Mouse (Mus musculus) midbrain, postnatal 0 days (tissue): ENCODE measurements around the gene Celf2. TPM values are rescaled to one million over a fixed set of nuclear protein-coding genes. Genes with fewer than 3 reads are reported as not detected.

Source experiments
- ATAC-seq: fragments of 200-750 bp; cut with Nextera tagmentation; 2 replicates; pipeline ENCODE4 v1.8.0; 2017; ENCODE audit warnings: moderate number of reproducible peaks, mild to moderate bottlenecking, moderate TSS enrichment, moderate library complexity; ENCODE audit not compliant: low FRiP score
- DNase-seq: peaks from one replicate; pipeline ENCODE4 v3.0.0-alpha.2; 2015; ENCODE audit warnings: low spot score
- H3K27ac ChIP-seq: fragments of 300-500 bp; sonication (generic); 2 replicates; pipeline ENCODE4 v1.5.1; 2014; ENCODE audit warnings: low read depth, mild to moderate bottlenecking, low read length, mixed read lengths
- H3K27me3 ChIP-seq: fragments of 300-500 bp; sonication (generic); 2 replicates; pipeline ENCODE4 v1.6.1; 2014; ENCODE audit warnings: low read length, control low read depth, mixed read lengths; ENCODE audit not compliant: insufficient read depth
- H3K36me3 ChIP-seq: fragments of 300-500 bp; sonication (generic); 2 replicates; pipeline ENCODE4 v1.6.1; 2014; ENCODE audit warnings: low read length, control low read depth, mixed read lengths; ENCODE audit not compliant: insufficient read depth
- H3K4me1 ChIP-seq: fragments of 300-500 bp; sonication (generic); 2 replicates; pipeline ENCODE4 v1.6.1; 2014; ENCODE audit warnings: mild to moderate bottlenecking, control low read depth, antibody characterized with exemption, low read length, mixed read lengths; ENCODE audit not compliant: insufficient read depth
- H3K4me2 ChIP-seq: fragments of 300-500 bp; sonication (generic); 2 replicates; pipeline ENCODE4 v1.6.1; 2014; ENCODE audit warnings: low read depth, mild to moderate bottlenecking, low read length, mixed read lengths; ENCODE audit not compliant: poor library complexity, severe bottlenecking
- H3K4me3 ChIP-seq: fragments of 300-500 bp; sonication (generic); 2 replicates; pipeline ENCODE4 v1.5.1; 2014; ENCODE audit warnings: low read depth, mild to moderate bottlenecking, low read length, moderate library complexity
- H3K9ac ChIP-seq: fragments of 300-500 bp; sonication (generic); replicated peaks from 2 replicates; pipeline ENCODE4 v1.6.1; 2014; ENCODE audit warnings: mild to moderate bottlenecking, low read length, moderate library complexity, mixed read lengths; ENCODE audit not compliant: poor library complexity, severe bottlenecking
- H3K9me3 ChIP-seq: fragments of 300-500 bp; sonication (generic); 2 replicates; pipeline ENCODE4 v1.6.1; 2016; ENCODE audit warnings: low read length, control low read depth
- CTCF ChIP-seq: IDR thresholded peaks from 2 replicates; pipeline ENCODE4 v1.5.1; 2016; ENCODE audit warnings: antibody characterized with exemption, mild to moderate bottlenecking
- WGBS: fragments of 180-500 bp; shearing (Covaris S2); extraction: QIAGEN DNeasy Blood & Tissue Kit; methylation state at CpG from one replicate; pipeline ENCODE4 v1.1.7; 2014; 5-methylcytosine and 5-hydroxymethylcytosine counted together
- polyA plus RNA-seq: library from polyadenylated mRNA; unstranded; fragments of >200 nt; fragmentation: Nextera tagmentation; extraction: Ambion mirVana; gene quantifications from 2 replicates; pipeline ENCODE4 v1.2.1, GENCODE M21; 2015
- total RNA-seq: library from RNA; depleted of rRNA; stranded (reverse); fragments of >200 nt; gene quantifications from 2 replicates; pipeline ENCODE4 v1.2.3, GENCODE M21; 2014

The Celf2 gene
- total and polyA plus RNA-seq, 2 experiments from 2014 or later: 112 to 135 TPM

DNA sequence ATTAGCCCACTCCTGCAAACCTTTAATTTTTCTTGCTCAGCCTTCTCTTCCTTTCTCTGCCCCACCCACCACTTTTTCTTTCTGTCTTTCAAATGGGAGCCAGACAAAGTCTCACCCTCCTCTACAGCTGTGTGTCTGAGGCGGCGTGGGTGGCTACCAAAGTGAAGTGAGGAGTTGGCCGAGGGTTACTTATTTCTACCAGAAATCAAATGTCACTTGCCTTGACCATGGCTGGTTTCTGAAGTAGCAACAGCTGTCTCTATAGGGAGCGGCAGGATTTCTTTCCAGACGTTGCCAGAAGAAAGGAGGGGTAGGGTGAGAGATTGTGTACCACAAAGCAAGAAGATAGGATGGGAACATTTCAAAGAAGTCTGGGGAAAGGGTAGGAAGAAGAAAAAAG is 632.8 kb downstream of the Celf2 start:
- ATAC-seq (no peak), DNase-seq (no peak)
- Histone ChIP-seq H3K9me3 (no peaks in the 10 kb centered on the region), H3K27me3 (no peaks in the 10 kb centered on the region), H3K4me2 (peak overlapping the region; percentile 13; the same call in 1 of the 2 replicates), H3K9ac (no peak overlapping the region), H3K27ac (no peak overlapping the region), H3K4me3 (no peak overlapping the region), H3K4me1 (peaks cover 2% of the 10 kb centered on the region; the same call in 1 of the 2 replicates), H3K36me3 (no peaks in the 10 kb centered on the region)
- TF ChIP-seq CTCF: no peak
- WGBS: 59% methylated on average over 5 of the region's 5 CpGs

DNA sequence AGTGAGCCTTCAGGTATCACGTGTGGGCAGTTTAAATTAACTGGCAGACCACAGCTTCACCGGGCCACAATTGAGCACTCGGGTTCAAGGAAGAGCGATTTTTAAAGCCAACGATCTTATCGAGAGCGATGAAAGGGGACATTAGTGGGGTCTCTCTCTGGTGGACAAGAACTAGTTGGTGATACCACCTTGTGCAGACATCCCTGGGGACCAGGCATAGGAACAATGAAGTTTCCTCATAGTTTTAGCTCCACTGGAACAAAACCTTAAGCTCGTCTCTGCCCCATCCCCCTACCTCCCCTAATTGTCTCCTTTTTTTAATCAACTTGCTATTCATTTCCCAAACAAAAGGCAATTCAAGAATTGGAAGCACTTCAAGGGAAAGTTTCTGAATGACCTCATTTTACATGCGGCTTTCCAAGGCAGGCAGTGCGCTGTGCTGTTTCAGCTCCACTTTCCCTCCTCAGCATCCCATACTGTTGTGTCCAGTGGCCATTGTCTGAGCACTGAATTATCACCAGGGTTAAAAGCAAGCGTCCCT is 634.2 kb downstream of the Celf2 start:
- Histone ChIP-seq H3K36me3 (no peaks in the 10 kb centered on the region), H3K9ac (no peak overlapping the region), H3K27ac (peak overlapping the region; percentile 63), H3K4me3 (peak overlapping the region; percentile 11; the same call in 1 of the 2 replicates), H3K27me3 (no peaks in the 10 kb centered on the region), H3K4me1 (no peaks in the 10 kb centered on the region; the same call in 1 of the 2 replicates), H3K9me3 (no peaks in the 10 kb centered on the region), H3K4me2 (peak overlapping the region; percentile 32)
- DNase-seq: peak; percentile 68
- 10% methylated on average over 11 of the region's 11 CpGs for WGBS
- no peak for ATAC-seq
- TF ChIP-seq CTCF: no peak

DNA sequence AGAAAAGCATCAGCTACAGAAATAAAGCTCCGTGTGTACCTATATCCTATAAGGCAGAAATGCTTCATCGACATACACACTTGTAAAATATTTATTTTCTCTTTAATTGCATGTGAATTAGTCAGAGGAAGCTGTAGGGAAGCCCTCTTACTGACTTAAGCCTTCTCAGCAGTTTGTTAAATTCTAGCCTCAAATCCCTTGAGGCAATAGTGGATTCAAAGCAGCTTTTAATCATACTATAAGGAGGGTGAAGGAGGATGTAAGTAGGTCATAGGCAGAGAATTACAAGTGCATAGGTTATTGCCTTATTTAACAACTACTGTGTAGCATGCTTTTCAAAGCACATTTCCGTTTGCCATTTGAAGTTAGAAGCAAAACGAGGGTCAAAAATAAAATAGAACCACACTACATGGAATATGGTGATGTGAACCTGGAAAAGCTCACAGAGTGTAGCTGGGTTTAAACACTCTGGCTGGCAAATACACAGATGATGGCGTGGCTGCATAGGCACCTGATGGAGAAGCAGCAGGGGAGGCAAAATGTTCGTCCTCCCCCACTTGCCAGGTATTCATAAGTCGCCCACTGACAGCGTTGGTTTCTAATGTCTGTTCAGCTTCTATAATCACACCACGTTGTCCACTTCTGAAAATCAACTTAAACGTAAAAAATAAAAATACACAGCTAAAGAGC is 635.0 kb downstream of the Celf2 start:
- no peaks in the 10 kb centered on the region; the same call in 1 of the 2 replicates for H3K4me1 ChIP-seq
- ATAC-seq: no peak
- DNase-seq: peak; percentile 62
- WGBS: 20% methylated on average over 10 of the region's 10 CpGs
- H3K4me3 ChIP-seq: no peak overlapping the region
- H3K27me3 ChIP-seq: no peaks in the 10 kb centered on the region
- H3K9ac ChIP-seq: 0 out of 2 replicates have a peak overlapping the region, but pooled peaks have one; percentile 9
- H3K9me3 ChIP-seq: no peaks in the 10 kb centered on the region
- H3K36me3 ChIP-seq: no peaks in the 10 kb centered on the region
- H3K27ac ChIP-seq: peak overlapping the region; percentile 63
- H3K4me2 ChIP-seq: peak overlapping the region; percentile 32
- no peak for TF ChIP-seq CTCF

DNA sequence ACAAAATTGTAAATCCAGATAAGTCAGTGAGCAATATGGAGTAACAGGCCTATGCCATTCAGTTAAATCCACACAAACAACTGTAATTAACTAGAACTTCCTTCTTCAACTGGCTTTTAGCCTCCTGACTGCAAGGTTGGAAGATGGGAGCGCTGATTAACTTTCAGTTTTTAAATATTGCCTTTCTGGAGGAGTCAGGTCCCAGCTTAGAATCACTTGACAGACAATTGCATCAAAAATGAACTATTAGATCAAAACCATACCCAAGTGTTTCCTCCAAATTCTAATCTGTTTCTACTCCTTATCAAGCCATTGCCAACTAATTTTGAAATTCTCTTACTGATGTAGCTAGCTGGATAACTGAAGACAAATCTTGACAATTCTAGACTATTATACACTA is 635.7 kb downstream of the Celf2 start:
- H3K27ac ChIP-seq: 0 out of 2 replicates have a peak overlapping the region, but pooled peaks have one; percentile 18

DNA sequence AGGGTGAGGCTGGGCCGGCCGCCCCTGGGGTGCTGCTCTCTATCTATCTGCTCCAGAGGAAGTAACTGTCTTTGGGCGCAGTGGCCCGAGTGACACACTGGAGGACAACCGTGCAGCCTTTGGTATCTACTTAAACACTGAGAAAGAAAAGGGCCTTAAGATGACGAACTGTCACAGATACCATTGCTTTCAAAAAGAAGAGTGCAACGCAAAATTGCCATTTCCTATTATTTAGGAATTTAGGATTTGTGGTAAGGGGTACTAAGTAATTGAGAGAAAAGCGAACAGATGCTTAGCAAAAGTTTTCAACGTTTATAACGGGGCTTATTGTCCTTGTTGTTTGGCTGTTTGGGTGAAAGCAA is 636.5 kb downstream of the Celf2 start:
- no peak for TF ChIP-seq CTCF
- H3K27ac ChIP-seq: peak overlapping the region; percentile 92
- peak overlapping the region; percentile 96 for H3K4me3 ChIP-seq
- H3K9me3 ChIP-seq: no peaks in the 10 kb centered on the region
- peak overlapping the region; percentile 95 for H3K9ac ChIP-seq
- ATAC-seq: no peak; the same call in 1 of the 2 replicates
- H3K4me2 ChIP-seq: peak overlapping the region; percentile 96
- no peak for DNase-seq
- 10% methylated on average over 10 of the region's 10 CpGs for WGBS
- H3K4me1 ChIP-seq: peaks cover 6% of the 10 kb centered on the region; the same call in 1 of the 2 replicates
- H3K36me3 ChIP-seq: no peaks in the 10 kb centered on the region
- H3K27me3 ChIP-seq: no peaks in the 10 kb centered on the region

More for the DNA sequence above, 635.7 kb downstream of the Celf2 start:
- no peak overlapping the region for H3K4me3 ChIP-seq
- H3K4me1 ChIP-seq: peaks cover 2% of the 10 kb centered on the region; the same call in 1 of the 2 replicates
- no peaks in the 10 kb centered on the region for H3K9me3 ChIP-seq
- H3K9ac ChIP-seq: no peak overlapping the region
- no peaks in the 10 kb centered on the region for H3K27me3 ChIP-seq
- H3K4me2 ChIP-seq: peak overlapping the region; percentile 32
- no peak for ATAC-seq
- DNase-seq: no peak
- WGBS: 83% methylated on average over 1 of the region's 1 CpGs
- TF ChIP-seq CTCF: no peak
- no peaks in the 10 kb centered on the region for H3K36me3 ChIP-seq
